Mouse (Mus musculus) ES-E14 (cell line): ENCODE measurements around the gene Xlr5b. TPM values are rescaled to one million over a fixed set of nuclear protein-coding genes. Genes with fewer than 3 reads are reported as not detected.

Source experiments
- total RNA-seq: library from RNA; depleted of rRNA; stranded (reverse); fragments of 300-350 nt; gene quantifications from 2 replicates; pipeline ENCODE4 v1.2.3, GENCODE M21; 2012; rRNA removed

The Xlr5b gene
- total RNA-seq, 1 experiment, result 3.9 TPM

Other genes with a start within 250 kb of the Xlr5b start
- 16.2 and 25.9 TPM in 2 replicates for gene Cetn2, start 230.4 kb upstream of the Xlr5b start, total RNA-seq
- gene Nsdhl, start 230.2 kb upstream of the Xlr5b start, total RNA-seq, result 14.4 and 15.9 TPM in 2 replicates
- 8.5 and 9.8 TPM in 2 replicates for gene Zfp185, start 161.5 kb upstream of the Xlr5b start, total RNA-seq
- gene Pnma5, start 111.7 kb upstream of the Xlr5b start, total RNA-seq, result 36.5 and 40.7 TPM in 2 replicates
- gene Pnma3, start 84.0 kb upstream of the Xlr5b start, total RNA-seq, result 0.16 and 0.18 TPM in 2 replicates
- 1.2 and 7.9 TPM in 2 replicates for gene Xlr4a, start 66.3 kb upstream of the Xlr5b start, total RNA-seq
- 9.6 and 28.8 TPM in 2 replicates for gene Xlr3a, start 51.7 kb upstream of the Xlr5b start, total RNA-seq
- 0.32 and 1.7 TPM in 2 replicates for gene Gm14685, start 31.7 kb upstream of the Xlr5b start, total RNA-seq
- 0.21 and 0.58 TPM in 2 replicates for gene DXBay18, start 654 bp downstream of the Xlr5b start, total RNA-seq
- gene Spin2d, start 28.2 kb downstream of the Xlr5b start, total RNA-seq, result not detected in 2 replicates
- 4.0 and 16.6 TPM in 2 replicates for gene Xlr3b, start 43.4 kb downstream of the Xlr5b start, total RNA-seq
- 0.58 and 6.6 TPM in 2 replicates for gene Xlr4b, start 65.5 kb downstream of the Xlr5b start, total RNA-seq
- 1.9 and 2.6 TPM in 2 replicates for gene F8a, start 79.5 kb downstream of the Xlr5b start, total RNA-seq
- gene Xlr4c, start 94.3 kb downstream of the Xlr5b start, total RNA-seq, result 0.90 and 7.6 TPM in 2 replicates
- 1.4 and 8.9 TPM in 2 replicates for gene Xlr3c, start 116.6 kb downstream of the Xlr5b start, total RNA-seq
- gene Xlr5a, start 144.2 kb downstream of the Xlr5b start, total RNA-seq, result 0.42 and 7.0 TPM in 2 replicates
- gene Xlr5c, start 144.2 kb downstream of the Xlr5b start, total RNA-seq, result 0.42 and 7.1 TPM in 2 replicates
- gene Gm45015, start 188.0 kb downstream of the Xlr5b start, total RNA-seq, result not detected in 2 replicates
- 12.4 and 12.6 TPM in 2 replicates for gene Zfp275, start 193.8 kb downstream of the Xlr5b start, total RNA-seq
- 6.2 and 15.6 TPM in 2 replicates for gene Gm18336, start 249.9 kb downstream of the Xlr5b start, total RNA-seq